Mouse (Mus musculus) thymus, adult 2 months (tissue): Measurements from ENCODE around the gene Doc2g.

Experiments used
- CTCF ChIP-seq: fragments of 200-500 bp; IDR thresholded peaks from 2 replicates; pipeline ENCODE4 v1.5.1; 2012; ENCODE audit warnings: mild to moderate bottlenecking, control low read depth, low read length, moderate library complexity, borderline replicate concordance; ENCODE audit not compliant: control insufficient read depth, poor library complexity, insufficient read depth; ENCODE audit errors: extremely low read depth
- POLR2A ChIP-seq: fragments of 200-500 bp; IDR thresholded peaks from 2 replicates; pipeline ENCODE4 v1.6.1; 2012; ENCODE audit warnings: mild to moderate bottlenecking, low read length, control low read depth, moderate library complexity; ENCODE audit not compliant: control insufficient read depth, poor library complexity, insufficient read depth; ENCODE audit errors: extremely low read depth

DNA sequence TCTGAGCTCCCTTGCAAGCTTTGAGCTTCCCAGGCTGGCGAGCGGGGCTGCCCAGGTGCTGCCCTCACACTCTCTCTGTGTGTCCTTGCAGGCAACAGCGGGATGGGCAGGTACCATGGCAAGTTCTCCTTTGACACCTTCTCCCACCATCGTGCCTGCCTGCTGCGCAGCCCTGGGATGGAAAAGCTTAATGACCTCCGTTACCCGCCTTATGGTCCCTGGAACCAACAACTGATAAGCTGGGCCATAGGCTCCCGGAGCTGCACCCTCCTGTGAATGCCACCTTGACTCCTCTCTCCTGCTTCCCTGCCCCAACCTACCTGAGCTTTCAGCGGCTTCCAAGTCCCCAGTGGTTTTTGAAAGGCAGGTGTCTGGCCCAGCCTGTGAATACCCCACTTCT lies 22.2 kb upstream of the Doc2g start:
- no peak for TF ChIP-seq CTCF
- no peak for TF ChIP-seq POLR2A
